Mouse (Mus musculus) heart, embryonic 14.5 days (tissue): ENCODE data around the gene Tmem176b. TPM values are rescaled to one million over a fixed set of nuclear protein-coding genes. Genes with fewer than 3 reads are reported as not detected.

Experiments
- ATAC-seq: fragments of 200-750 bp; cut with Nextera tagmentation; 2 replicates; pipeline ENCODE4 v1.8.0; 2017; ENCODE audit warnings: low read depth, moderate TSS enrichment; ENCODE audit not compliant: insufficient number of reproducible peaks, insufficient read depth, low FRiP score
- H3K27ac ChIP-seq, 2 experiments: fragments of 200-500 bp in 1 of 2; fragments of 300-500 bp in 1 of 2; sonication (generic) in 1 of 2; replicated peaks in 1 of 2; 2 replicates each; pipeline ENCODE4 v1.5.1; 2012 to 2014; ENCODE audit warnings: low read depth in 2 of 2, low read length in 2 of 2, control low read depth in 1 of 2, mild to moderate bottlenecking in 1 of 2, mixed read lengths in 1 of 2; ENCODE audit not compliant: control insufficient read depth in 1 of 2, insufficient read depth in 1 of 2
- H3K27me3 ChIP-seq: fragments of 300-500 bp; sonication (generic); 2 replicates; pipeline ENCODE4 v1.6.1; 2014; ENCODE audit warnings: mild to moderate bottlenecking, low read length, control low read depth; ENCODE audit not compliant: control insufficient read depth, insufficient read depth
- H3K36me3 ChIP-seq: fragments of 300-500 bp; sonication (generic); 2 replicates; pipeline ENCODE4 v1.6.1; 2014; ENCODE audit warnings: mild to moderate bottlenecking, control low read depth, low read length, mixed read lengths; ENCODE audit not compliant: control insufficient read depth, insufficient read depth
- H3K4me1 ChIP-seq, 2 experiments: fragments of 200-500 bp in 1 of 2; fragments of 300-500 bp in 1 of 2; sonication (generic) in 1 of 2; 2 replicates each; pipeline ENCODE4 v1.6.1; 2012 to 2014; ENCODE audit warnings: low read length in 2 of 2, control low read depth in 1 of 2, mixed read lengths in 1 of 2; ENCODE audit not compliant: control insufficient read depth in 2 of 2, insufficient read depth in 2 of 2
- H3K4me2 ChIP-seq: fragments of 300-500 bp; sonication (generic); 2 replicates; pipeline ENCODE4 v1.6.1; 2014; ENCODE audit warnings: mild to moderate bottlenecking, low read length
- H3K4me3 ChIP-seq, 2 experiments: fragments of 200-500 bp in 1 of 2; fragments of 300-500 bp in 1 of 2; sonication (generic) in 1 of 2; 2 replicates each; pipeline ENCODE4 v1.5.1; 2012 to 2014; ENCODE audit warnings: low read length in 2 of 2, mild to moderate bottlenecking in 2 of 2, control low read depth in 1 of 2, low read depth in 1 of 2, moderate library complexity in 1 of 2; ENCODE audit not compliant: control insufficient read depth in 1 of 2, insufficient read depth in 1 of 2
- H3K9ac ChIP-seq: fragments of 300-500 bp; sonication (generic); 2 replicates; pipeline ENCODE4 v1.6.1; 2014; ENCODE audit warnings: mild to moderate bottlenecking, low read length
- H3K9me3 ChIP-seq: fragments of 300-500 bp; sonication (generic); 2 replicates; pipeline ENCODE4 v1.6.1; 2016; ENCODE audit warnings: low read length, control low read depth; ENCODE audit not compliant: control insufficient read depth
- WGBS: fragments of 180-500 bp; shearing (Covaris S2); extraction: QIAGEN DNeasy Blood & Tissue Kit; methylation state at CpG from one replicate; pipeline ENCODE4 v1.1.7; 2014; 5-methylcytosine and 5-hydroxymethylcytosine counted together
- polyA plus RNA-seq: library from polyadenylated mRNA; unstranded; fragments of >200 nt; fragmentation: Nextera tagmentation; extraction: Ambion mirVana; gene quantifications from 2 replicates; pipeline ENCODE4 v1.2.1, GENCODE M21; 2014

Gene Tmem176b
- polyA plus RNA-seq, 1 experiment from 2014 or later = 295 TPM

- 5% methylated on average over 7 of the region's 7 CpGs for WGBS
- Histone ChIP-seq H3K4me3 (peak within 1 kb of the TSS; percentile 42 to 59), H3K4me1 (peaks cover 11 to 31% of the 10 kb centered on the region in 2 experiments), H3K9ac (peak within 1 kb of the TSS; percentile 79), H3K36me3 (peaks cover 61% of the 10 kb centered on the region), H3K9me3 (no peaks in the 10 kb centered on the region), H3K4me2 (peak within 1 kb of the TSS; percentile 75), H3K27me3 (no peaks in the 10 kb centered on the region), H3K27ac (peak within 1 kb of the TSS; percentile 87 to 94)
- 0 out of 2 replicates have a peak, but pooled peaks have one; percentile 15 for ATAC-seq
These were observed 826 bp downstream of the Tmem176b start, which contains the start of gene Tmem176a for GRCm38 (mm10) chr6:48840371-48840969. Tmem176a (plus strand) TSS chr6:48840919.

- Histone ChIP-seq H3K9ac (no peak overlapping the region), H3K4me1 (peaks cover 11 to 31% of the 10 kb centered on the region in 2 experiments), H3K4me3 (no peak overlapping the region), H3K9me3 (no peaks in the 10 kb centered on the region), H3K27ac (no peak overlapping the region), H3K36me3 (peaks cover 62% of the 10 kb centered on the region), H3K4me2 (peak overlapping the region; percentile 75), H3K27me3 (no peaks in the 10 kb centered on the region)
- 74% methylated on average over 6 of the region's 6 CpGs for WGBS
- ATAC-seq = no peak
These were observed 2.8 kb downstream of the Tmem176b start for GRCm38 (mm10) chr6:48838321-48839080.

- no peaks in the 10 kb centered on the region for H3K27me3 ChIP-seq
- no peaks in the 10 kb centered on the region for H3K9me3 ChIP-seq
- H3K4me2 ChIP-seq = no peak overlapping the region
- no peak for ATAC-seq
- H3K9ac ChIP-seq = no peak overlapping the region
- WGBS = 81% methylated on average over 7 of the region's 7 CpGs
- H3K4me1 ChIP-seq = peaks cover 11 to 30% of the 10 kb centered on the region in 2 experiments
- no peak overlapping the region for H3K4me3 ChIP-seq
- peaks cover 60% of the 10 kb centered on the region for H3K36me3 ChIP-seq
- H3K27ac ChIP-seq = no peak overlapping the region
These were observed 3.8 kb downstream of the Tmem176b start for GRCm38 (mm10) chr6:48837516-48837915.

GRCm38 (mm10) chr6:48836146-48836545, 5.2 kb downstream of the Tmem176b start:
- H3K36me3 ChIP-seq = peaks cover 58% of the 10 kb centered on the region

GRCm38 (mm10) chr6:48835241-48835640, 6.1 kb downstream of the Tmem176b start:
- Histone ChIP-seq H3K4me1 (peaks cover 4 to 19% of the 10 kb centered on the region in 2 experiments; a peak in 3 of 4 replicates), H3K36me3 (peaks cover 58% of the 10 kb centered on the region), H3K4me2 (no peak overlapping the region), H3K9ac (no peak overlapping the region), H3K27ac (no peak overlapping the region), H3K9me3 (no peaks in the 10 kb centered on the region), H3K4me3 (no peak overlapping the region), H3K27me3 (no peaks in the 10 kb centered on the region)
- ATAC-seq = no peak
- 74% methylated on average over 5 of the region's 5 CpGs for WGBS

More at GRCm38 (mm10) chr6:48836146-48836545, 5.2 kb downstream of the Tmem176b start:
- Histone ChIP-seq H3K9me3 (no peaks in the 10 kb centered on the region), H3K4me1 (peaks cover 5 to 19% of the 10 kb centered on the region in 2 experiments; a peak in 3 of 4 replicates), H3K4me2 (no peak overlapping the region), H3K4me3 (no peak overlapping the region), H3K27ac (no peak overlapping the region), H3K27me3 (no peaks in the 10 kb centered on the region), H3K9ac (no peak overlapping the region)
- ATAC-seq = no peak
- WGBS = 83% methylated on average over 5 of the region's 5 CpGs

- WGBS = 89% methylated on average over 4 of the region's 4 CpGs
- Histone ChIP-seq H3K4me3 (no peak overlapping the region), H3K36me3 (peaks cover 57% of the 10 kb centered on the region)
These were observed 7.8 kb downstream of the Tmem176b start for GRCm38 (mm10) chr6:48833515-48833914.

GRCm38 (mm10) chr6:48832426-48832825, 8.9 kb downstream of the Tmem176b start:
- ATAC-seq = no peak
- WGBS = 75% methylated on average over 1 of the region's 1 CpGs
- Histone ChIP-seq H3K4me1 (peaks cover 0 to 6% of the 10 kb centered on the region in 2 experiments; a peak in 1 of 4 replicates), H3K4me3 (no peak overlapping the region), H3K27me3 (no peaks in the 10 kb centered on the region), H3K9me3 (no peaks in the 10 kb centered on the region), H3K36me3 (peaks cover 47% of the 10 kb centered on the region), H3K27ac (no peak overlapping the region), H3K4me2 (no peak overlapping the region), H3K9ac (no peak overlapping the region)

More at GRCm38 (mm10) chr6:48833515-48833914, 7.8 kb downstream of the Tmem176b start:
- no peak overlapping the region for H3K9ac ChIP-seq
- peaks cover 2 to 8% of the 10 kb centered on the region in 2 experiments; a peak in 3 of 4 replicates for H3K4me1 ChIP-seq
- no peaks in the 10 kb centered on the region for H3K9me3 ChIP-seq
- no peaks in the 10 kb centered on the region for H3K27me3 ChIP-seq
- no peak for ATAC-seq
- H3K4me2 ChIP-seq = no peak overlapping the region
- no peak overlapping the region for H3K27ac ChIP-seq
